Mouse (Mus musculus): Measurements from ENCODE around the gene Ltb4r2. TPM values are rescaled to one million over a fixed set of nuclear protein-coding genes. Genes with fewer than 3 reads are reported as not detected.

Gene Ltb4r2
- total RNA-seq, 2 experiments from 2014 or later: 0.10 TPM; not detected in 1

- DNase-seq: no peak
Observed at GRCm38 (mm10) chr14:55737086-55737687, 24.0 kb upstream of the Ltb4r2 start.

- DNase-seq: peak; percentile 80
Observed at GRCm38 (mm10) chr14:55743711-55744110, 17.5 kb upstream of the Ltb4r2 start.

DNA sequence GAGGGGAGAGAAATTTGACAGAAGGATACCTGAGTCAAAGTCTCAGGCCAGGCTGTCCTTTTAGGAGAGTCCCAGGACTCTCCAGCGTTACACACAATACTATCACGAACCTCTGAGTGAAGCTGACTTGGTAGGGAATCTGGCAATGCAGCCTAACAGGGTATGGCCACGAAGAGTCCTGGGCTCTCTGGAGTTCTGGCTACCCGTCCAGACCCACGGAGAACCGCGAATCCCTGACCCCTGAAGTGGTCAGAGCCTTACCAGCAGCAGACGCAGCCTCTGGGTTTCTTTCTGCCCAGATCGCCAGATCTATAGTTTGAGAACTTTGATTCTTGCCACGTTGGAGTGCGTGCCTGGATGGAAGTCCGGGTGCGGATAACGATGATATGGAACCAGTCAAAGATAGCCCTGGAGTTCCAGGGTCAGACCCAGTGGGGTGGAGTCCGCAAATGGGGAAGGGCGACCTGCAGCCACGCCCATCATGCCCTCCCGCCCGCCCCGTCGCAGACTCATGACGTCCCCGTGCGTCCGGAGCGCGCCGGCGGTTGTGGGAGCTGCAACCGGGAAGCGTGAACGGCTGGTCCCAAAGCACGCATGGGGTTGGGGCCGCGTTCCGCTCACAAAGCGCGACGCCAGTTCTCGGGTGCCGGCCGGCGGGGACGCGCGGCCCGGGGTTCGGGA is 15.9 kb upstream of the Ltb4r2 start, which contains the start of the genes Dhrs1 and Nop9:
Gene Dhrs1, minus strand, starts transcription at position 511 of the 681 bp plus-strand sequence.
Gene Nop9, plus strand, starts transcription at position 514 of the 681 bp plus-strand sequence.
- peak; percentile 85 for DNase-seq

- DNase-seq: no peak
Observed at GRCm38 (mm10) chr14:55745861-55746237, 15.4 kb upstream of the Ltb4r2 start.

DNA sequence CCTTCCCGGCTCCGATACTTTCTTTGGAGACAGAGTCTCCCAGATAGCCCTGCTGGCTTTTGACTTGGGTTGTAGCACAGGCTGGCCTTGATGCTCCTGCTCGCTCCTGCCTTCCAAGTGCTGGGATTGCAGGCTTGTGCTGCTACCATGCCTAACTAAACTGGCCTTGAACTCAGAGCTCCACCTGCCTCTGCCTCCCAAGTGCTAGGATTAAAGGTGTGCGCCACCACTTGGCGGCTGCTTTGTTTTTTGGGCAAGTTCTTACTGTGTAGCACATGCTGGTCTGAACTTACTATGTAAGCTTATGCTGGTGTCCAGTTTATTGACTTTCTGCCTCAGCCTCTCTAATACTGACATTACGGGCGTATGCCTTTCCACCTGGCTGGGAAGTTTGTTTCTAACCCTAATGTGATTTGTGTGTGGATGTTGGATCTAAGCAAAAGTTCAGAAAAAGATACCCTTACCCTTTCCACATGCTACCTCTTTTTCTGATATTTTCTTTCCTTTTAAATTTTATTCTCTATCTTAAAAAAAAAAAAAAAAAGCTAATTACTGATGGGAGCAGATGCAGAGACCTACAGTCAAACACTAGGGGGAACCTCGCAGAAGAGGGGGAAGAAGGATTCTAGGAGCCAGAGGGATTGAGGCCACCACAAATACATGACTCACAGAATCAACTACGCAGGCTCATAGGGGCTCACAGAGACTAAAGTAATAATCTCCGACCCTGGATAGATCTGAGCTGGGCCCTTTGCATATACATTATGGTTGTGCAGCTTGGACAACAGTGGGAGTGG is 14.0 kb upstream of the Ltb4r2 start:
- no peak for DNase-seq

GRCm38 (mm10) chr14:55757566-55757965 is 3.7 kb upstream of the Ltb4r2 start:
- DNase-seq: no peak

GRCm38 (mm10) chr14:55758363-55758784 is 2.9 kb upstream of the Ltb4r2 start, which contains the start of gene Cideb:
TSS of gene Cideb (minus strand) at chr14:55758458.
- DNase-seq: no peak

DNA sequence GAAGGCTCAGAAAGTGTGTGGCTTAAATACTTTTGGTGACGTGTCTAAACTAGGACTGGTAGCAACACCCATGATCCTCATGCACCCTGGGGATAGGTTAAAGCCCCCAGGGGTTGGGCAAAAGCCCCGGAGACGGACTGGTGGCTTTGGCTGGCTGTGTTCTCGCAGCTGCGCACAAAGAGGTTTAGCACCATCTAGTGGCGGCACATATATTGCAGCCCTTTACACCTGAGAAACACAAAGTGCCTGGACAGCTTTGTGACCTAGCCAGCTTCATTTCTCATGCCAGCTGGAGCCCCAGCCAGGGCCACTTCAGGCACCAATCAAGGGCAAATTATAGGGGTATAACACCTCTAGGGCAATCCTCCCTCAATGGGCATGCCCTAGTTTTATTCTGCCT is 1.1 kb upstream of the Ltb4r2 start:
- DNase-seq: peak; percentile 57

DNA sequence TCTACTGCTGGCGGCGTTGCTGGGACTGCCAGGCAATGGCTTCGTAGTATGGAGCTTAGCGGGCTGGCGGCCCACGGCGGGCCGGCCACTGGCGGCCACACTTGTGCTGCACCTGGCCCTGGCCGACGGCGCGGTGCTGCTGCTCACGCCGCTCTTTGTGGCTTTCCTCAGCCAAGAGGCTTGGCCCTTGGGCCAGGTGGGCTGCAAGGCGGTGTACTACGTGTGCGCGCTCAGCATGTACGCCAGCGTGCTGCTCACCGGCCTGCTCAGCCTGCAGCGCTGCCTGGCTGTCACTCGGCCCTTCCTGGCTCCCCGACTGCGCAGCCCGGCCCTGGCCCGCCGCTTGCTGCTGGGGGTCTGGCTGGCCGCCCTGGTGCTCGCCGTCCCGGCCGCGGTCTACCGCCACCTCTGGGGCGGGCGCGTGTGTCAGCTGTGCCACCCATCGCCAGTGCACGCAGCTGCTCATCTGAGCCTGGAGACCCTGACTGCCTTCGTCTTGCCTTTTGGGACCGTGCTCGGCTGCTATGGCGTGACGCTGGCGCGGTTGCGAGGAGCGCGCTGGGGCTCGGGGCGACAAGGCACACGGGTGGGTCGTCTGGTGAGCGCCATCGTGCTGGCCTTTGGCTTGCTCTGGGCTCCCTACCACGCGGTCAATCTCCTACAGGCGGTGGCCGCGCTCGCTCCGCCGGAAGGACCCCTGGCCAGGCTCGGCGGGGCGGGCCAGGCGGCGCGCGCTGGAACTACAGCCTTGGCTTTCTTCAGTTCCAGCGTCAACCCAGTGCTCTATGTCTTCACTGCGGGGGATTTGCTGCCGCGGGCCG is 983 bp downstream of the Ltb4r2 start:
- DNase-seq: peak; percentile 49

DNA sequence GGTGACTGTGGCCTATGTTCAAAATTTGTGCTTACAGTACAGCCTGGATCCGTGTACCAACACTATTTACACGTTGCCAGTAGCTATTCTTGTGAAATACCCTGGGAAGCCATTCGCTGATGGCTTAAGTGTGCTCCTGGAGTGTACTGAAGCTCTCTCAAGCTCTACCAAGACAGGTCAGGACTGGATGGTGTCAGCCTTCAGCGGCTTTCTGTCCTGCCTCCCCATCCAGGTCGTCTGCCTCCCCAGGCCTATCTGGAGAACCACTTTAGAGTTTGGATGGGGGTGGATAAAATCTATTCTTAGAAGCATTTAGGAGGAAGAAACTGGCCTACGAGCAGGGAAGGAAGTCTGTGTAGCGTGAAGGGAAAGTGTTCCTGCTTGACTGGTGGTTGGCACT is 1.9 kb downstream of the Ltb4r2 start:
- DNase-seq: no peak

GRCm38 (mm10) chr14:55765696-55766095 is 4.5 kb downstream of the Ltb4r2 start, which contains the start of gene Ltb4r1:
TSS of gene Ltb4r1 (plus strand) at chr14:55765962.
- no peak for DNase-seq

DNA sequence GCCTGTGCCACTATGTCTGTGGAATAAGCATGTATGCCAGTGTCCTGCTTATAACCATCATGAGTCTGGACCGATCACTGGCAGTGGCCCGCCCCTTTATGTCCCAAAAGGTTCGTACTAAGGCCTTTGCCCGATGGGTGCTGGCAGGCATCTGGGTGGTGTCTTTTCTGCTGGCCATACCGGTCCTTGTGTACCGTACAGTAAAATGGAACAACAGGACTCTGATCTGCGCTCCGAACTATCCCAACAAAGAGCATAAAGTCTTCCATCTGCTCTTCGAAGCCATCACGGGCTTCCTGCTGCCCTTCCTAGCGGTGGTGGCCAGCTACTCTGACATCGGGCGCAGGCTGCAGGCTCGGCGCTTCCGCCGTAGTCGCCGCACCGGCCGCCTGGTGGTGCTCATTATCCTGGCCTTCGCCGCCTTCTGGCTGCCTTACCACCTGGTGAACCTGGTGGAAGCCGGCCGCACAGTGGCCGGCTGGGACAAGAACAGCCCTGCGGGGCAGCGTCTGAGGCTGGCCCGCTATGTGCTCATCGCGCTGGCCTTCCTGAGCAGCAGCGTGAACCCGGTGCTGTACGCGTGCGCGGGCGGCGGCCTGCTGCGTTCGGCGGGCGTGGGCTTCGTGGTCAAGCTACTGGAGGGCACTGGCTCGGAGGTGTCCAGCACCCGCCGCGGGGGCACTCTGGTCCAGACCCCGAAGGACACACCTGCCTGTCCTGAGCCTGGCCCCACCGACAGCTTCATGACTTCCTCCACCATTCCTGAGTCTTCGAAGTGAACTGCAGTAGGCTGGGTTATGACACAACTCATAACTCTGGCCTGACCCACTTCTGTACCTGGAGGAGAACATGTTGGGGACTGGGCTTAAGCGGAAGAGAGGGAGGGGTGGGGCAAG is 6.5 kb downstream of the Ltb4r2 start:
- peak; percentile 55 for DNase-seq

DNA sequence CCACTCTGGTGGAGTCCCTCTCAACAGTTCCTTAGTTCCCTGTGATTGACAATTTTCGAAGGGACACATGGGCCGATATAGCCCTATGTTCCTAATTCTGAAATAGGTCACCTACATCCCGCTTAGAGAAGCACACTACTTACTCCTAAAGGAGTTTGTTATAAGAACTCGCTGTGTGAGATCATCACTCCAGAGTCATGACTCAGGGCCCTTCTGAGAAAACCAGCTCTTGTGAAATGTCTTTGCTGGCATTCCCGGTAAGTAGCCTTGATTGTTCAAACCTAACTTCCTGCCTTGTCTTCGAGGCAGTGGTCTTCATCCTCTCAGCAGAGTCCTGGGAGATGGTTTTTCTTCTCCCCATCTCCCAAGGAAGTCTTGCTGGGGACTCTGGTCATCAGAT is 7.3 kb downstream of the Ltb4r2 start:
- no peak for DNase-seq

DNA sequence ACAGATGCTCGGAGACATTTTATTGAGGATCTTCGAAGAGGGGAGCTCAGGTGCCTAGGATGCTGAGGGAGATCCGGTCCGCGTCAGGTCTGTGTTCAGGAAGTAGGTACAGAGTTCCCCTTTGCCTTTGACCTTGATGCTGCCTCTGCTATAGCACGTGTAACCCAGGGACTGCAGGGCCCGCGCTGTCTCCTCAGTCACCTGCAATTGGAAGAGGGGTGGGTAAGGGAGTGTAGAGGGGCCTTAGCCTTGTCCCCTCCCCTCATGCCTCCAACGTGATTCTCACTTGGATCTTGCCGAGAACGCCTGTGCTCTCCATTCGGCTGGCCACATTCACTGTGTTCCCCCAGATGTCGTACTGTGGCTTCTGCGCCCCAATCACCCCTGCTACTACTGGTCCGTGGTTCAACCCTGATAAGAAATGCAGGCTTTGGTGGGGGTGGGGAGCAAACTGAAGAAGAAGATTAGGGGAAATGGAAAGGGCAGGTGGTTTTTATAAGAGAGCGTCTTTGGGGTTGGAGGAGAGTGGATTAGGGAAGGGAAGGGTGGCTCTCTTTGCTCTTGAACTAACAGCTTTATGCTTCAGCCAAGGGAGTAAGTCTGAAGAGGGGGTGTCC is 8.0 kb downstream of the Ltb4r2 start:
- DNase-seq: no peak

- DNase-seq: no peak
Observed at GRCm38 (mm10) chr14:55776711-55777110, 15.5 kb downstream of the Ltb4r2 start.

GRCm38 (mm10) chr14:55777176-55777575 is 15.9 kb downstream of the Ltb4r2 start:
- DNase-seq: no peak

DNA sequence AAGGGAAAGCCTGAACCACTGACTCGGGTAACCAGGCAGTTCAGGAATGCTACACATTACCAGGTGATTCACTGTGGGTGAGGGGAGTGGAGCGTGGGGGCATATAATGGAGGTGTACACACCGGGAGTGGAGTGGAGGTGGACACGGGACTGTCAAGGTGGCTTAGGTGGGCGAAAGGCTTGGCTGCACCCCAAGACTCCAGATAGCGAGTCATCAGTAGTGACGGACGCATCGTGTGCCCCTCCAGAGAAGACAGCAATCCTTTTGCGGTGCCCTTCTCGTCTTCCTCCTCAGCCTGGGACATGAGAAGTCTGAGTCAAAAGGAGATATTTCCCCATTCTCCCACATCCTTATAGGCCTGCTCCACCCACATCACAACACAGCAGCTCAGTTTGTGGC is 16.6 kb downstream of the Ltb4r2 start:
- no peak for DNase-seq

DNA sequence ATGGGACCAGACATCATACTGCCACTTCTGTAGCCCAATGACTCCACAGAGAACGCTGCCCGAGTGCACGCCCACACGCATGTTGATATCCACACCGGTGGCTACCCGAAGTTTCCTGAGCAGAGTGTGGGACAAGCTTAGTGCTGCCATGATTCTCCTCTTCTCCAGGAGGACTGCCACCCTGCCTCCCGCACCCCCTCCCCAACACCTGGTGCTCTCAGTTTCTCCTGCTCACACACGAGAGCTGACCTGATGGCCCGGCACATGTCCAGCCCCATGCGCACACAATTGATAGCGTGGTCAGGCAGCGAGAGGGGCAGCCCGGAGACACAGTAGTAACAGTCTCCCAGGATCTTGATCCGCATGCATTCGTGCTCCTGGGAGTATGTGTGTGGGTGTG is 17.5 kb downstream of the Ltb4r2 start:
- DNase-seq: peak; percentile 3

- DNase-seq: peak; percentile 7
Observed at GRCm38 (mm10) chr14:55779656-55780055, 18.4 kb downstream of the Ltb4r2 start.

- DNase-seq: peak; percentile 3
Observed at GRCm38 (mm10) chr14:55780736-55781135, 19.5 kb downstream of the Ltb4r2 start.

Data from gastrocnemius, postnatal 25 days (tissue).